Mouse (Mus musculus) splenic B cell, adult 2 months (primary cell): ENCODE measurements around the gene Lcmt1.

Experiments used
- DNase-seq: peaks from one replicate; pipeline ENCODE4 v3.0.0-alpha.2; 2011; ENCODE audit warnings: low read depth, low spot score
- H3K27me3 ChIP-seq: 2 replicates; pipeline ENCODE4 v1.6.1; 2012; ENCODE audit warnings: mild to moderate bottlenecking, low read length, moderate library complexity, mixed read lengths; ENCODE audit not compliant: control insufficient read depth, poor library complexity, insufficient read depth, severe bottlenecking
- H3K36me3 ChIP-seq: 2 replicates; pipeline ENCODE4 v1.6.1; 2012; ENCODE audit warnings: mild to moderate bottlenecking, low read length, moderate library complexity, mixed read lengths; ENCODE audit not compliant: control insufficient read depth, poor library complexity, insufficient read depth, severe bottlenecking

Lcmt1 gene

DNA sequence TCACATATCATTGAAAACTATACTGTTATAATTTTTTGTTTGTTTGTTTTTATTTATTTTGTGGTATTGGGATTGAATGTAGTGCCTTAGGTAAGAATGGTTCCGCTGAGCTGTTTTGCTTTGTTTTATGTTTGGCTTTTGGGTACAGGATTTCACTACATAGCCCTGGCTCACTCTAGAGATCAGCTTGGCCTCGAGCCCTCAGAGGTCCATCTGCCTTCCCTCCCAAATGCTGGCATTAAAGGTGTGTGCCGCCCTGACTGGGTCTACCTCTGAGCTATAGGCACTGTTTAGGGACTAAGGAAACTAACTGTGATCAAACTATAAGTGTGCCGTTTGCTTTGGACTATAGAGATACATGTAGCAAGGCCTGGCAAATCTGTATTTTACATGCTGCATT is 29.7 kb downstream of the Lcmt1 start:
- DNase-seq = no peak
- H3K36me3 ChIP-seq = no peaks in the 10 kb centered on the region; the same call in 1 of the 2 replicates
- H3K27me3 ChIP-seq = no peaks in the 10 kb centered on the region

DNA sequence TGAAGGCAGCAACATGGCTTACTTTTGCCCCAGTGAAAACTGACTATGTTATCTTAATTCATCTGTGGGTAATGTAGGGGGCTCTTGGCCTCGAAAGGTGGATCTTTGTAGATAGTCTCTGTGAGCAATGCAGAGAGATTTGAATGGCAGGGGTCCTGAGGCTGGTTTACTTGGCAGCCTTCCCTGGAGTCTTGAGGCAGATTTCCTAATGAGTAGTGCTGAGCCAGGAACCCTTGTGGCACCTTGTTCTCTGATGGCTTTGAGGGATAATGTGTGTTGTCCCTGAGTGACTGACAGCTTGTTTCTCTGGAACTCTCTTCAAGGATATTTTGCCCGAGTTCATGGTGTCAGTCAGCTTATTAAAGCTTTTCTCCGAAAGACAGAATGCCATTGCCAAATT is 31.5 kb downstream of the Lcmt1 start:
- no peak for DNase-seq
- no peaks in the 10 kb centered on the region; the same call in 1 of the 2 replicates for H3K36me3 ChIP-seq

DNA sequence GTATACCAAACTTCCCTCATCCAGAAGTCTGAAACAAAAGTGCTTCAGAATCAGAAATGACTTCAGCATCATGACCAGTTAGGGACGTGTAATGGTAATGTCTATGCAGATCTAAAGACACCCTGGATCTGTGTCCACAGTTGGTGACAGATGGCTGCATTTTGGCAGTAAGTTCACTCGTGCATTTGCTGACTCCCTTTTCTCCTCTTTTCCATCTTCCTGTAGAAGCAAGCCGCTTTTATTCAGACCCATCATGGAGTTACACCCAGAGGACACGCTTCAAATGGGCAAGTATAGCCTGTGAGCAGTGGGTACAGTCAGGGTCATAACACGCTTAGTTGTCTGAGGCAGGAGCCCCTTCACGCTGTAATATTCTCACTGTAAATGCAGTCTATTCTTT is 34.6 kb downstream of the Lcmt1 start:
- DNase-seq = no peak
- no peaks in the 10 kb centered on the region for H3K27me3 ChIP-seq
- peaks cover 2% of the 10 kb centered on the region; the same call in 1 of the 2 replicates for H3K36me3 ChIP-seq

More for the DNA sequence above, 31.5 kb downstream of the Lcmt1 start:
- no peaks in the 10 kb centered on the region for H3K27me3 ChIP-seq

DNA sequence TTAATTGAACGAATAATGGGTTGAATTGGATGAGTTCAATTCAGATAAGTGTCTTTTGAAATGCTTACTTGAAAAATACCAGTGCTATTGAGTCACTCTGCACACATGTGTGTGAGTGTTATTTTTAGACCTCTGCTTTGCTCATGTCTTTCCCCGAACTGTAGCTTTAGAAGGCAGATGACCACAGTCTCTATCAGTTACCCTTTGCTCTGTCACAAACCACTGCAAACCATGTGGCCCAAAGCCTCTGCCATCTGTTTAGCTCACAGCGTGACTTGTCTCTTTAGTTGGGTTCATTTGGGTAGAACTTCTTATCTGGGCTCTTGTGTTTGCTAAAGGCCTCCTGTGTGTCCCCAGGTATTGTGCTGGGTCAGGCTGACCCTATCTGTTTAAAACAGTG is 36.0 kb downstream of the Lcmt1 start:
- no peak for DNase-seq
- no peaks in the 10 kb centered on the region for H3K27me3 ChIP-seq
- H3K36me3 ChIP-seq = peaks cover 2% of the 10 kb centered on the region; the same call in 1 of the 2 replicates

DNA sequence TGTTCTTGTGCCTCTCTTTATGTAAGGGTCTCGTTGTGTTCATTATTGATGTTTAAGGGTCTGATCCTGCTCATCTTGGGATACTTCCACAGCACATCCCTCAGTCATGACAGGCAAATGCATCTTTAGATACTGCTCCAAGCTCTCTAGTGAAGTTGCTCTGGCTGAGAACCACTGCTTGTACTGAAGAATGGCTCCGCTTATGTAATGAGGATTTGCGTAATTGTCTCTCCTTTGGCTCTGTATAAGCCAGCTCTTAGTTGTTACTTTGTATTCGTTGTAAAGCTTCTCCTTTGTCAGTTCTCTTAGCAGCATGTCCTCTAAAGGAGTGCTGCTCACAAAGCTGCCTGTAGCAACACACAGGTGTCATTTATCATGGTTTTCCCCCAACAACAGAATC is 37.4 kb downstream of the Lcmt1 start:
- no peak for DNase-seq
- Histone ChIP-seq H3K27me3 (no peaks in the 10 kb centered on the region), H3K36me3 (peaks cover 2% of the 10 kb centered on the region; the same call in 1 of the 2 replicates)

DNA sequence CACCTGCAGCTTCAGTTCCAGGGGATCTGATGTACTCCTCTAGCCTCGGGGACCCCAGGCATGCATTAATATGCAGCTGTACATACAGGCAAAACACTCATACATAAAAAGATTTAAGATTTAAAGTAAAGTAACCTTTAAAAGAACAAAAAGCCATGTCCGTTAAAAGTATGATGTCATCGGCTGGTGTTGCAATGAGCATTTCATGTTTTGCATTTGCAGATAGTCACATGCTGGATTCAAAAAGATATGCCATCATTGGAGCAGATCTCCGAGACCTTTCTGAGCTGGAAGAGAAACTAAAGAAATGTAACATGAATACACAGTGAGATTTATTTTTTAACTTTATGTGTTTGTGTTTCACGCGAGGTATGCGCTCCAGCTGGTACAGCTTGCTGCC is 40.9 kb downstream of the Lcmt1 start:
- DNase-seq = no peak
- Histone ChIP-seq H3K36me3 (peaks cover 2% of the 10 kb centered on the region; the same call in 1 of the 2 replicates), H3K27me3 (no peaks in the 10 kb centered on the region)

DNA sequence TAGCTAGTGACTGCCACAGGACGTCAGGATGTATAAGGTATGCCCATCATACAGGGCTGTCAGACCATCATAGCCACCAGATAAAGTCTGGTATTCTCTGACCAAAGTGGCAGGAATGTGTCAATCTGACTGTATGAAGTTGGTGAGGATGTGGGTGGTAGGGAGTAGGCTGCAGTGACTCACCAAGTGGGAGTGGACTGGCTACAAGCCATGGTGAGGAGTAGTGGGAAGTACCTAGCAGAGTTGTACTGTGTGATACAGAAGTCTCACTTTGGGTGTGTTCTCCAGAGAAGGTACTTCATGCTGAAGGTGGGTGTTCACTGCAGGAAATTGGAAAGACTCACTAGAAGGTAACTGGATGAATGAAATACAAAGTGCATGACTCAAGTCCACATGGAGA is 41.5 kb downstream of the Lcmt1 start:
- Histone ChIP-seq H3K36me3 (peaks cover 2% of the 10 kb centered on the region; the same call in 1 of the 2 replicates), H3K27me3 (no peaks in the 10 kb centered on the region)
- no peak for DNase-seq

DNA sequence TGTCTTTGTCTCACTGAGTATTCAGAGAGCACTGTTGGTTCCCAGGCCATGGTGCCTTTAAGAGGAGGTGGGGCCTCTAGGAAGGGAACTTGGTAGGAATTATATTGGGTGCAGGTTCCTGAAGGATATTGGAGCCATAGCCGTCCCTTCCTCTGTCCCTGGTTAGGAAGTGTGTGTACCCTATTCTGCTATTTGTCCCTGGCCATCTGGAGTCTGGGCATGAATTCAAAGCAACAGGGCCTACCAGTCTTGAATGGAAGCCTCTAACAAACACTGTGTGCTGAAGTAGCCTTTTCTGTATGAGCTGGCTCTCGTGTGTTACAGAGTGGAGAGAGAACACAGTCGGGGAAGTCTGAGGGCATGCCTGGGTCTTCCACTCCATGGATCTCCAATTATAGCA is 42.6 kb downstream of the Lcmt1 start:
- DNase-seq = no peak
- Histone ChIP-seq H3K36me3 (peaks cover 2% of the 10 kb centered on the region; the same call in 1 of the 2 replicates), H3K27me3 (no peaks in the 10 kb centered on the region)

DNA sequence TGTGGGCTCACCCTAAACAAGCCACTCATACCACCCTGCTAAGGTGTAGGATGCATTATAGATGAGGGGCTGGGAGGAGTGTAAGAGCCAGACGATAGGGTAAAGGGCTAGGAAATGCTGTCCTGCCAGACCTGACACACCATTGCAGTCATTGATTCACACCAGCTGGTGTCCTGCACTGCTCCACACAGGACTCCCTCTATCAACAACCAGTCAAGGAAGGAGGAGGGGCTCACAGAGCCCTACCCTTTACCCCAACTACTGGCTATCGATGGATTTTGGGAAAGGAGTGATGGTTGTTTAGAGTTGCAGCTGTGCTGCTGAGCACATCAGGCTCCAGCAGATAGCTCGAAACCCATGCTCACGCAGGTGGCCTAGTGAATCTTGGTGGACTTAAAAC is 47.2 kb downstream of the Lcmt1 start:
- Histone ChIP-seq H3K27me3 (no peaks in the 10 kb centered on the region), H3K36me3 (no peaks in the 10 kb centered on the region; the same call in 1 of the 2 replicates)
- DNase-seq = no peak

DNA sequence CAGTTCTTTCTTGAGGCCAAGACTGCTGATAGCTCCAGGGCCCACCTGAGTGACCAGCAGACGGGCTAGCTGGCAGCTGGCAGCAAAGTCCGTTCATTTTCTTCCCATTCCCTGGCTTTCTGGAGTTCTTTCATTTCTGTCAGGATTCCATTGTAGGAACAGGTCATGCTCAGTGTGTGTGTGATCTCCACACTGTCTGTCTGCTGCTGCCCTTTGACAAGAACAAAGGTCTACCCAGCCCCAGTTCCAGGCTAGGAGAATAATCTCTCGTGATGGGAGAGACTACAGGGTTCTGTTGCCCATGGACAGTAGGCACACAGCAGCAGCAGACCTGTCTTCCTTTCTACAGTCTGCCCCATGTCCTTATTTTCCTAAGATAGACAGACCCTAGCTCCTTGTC is 48.1 kb downstream of the Lcmt1 start:
- H3K36me3 ChIP-seq = peaks cover 1% of the 10 kb centered on the region; the same call in 1 of the 2 replicates
- no peak for DNase-seq
- no peaks in the 10 kb centered on the region for H3K27me3 ChIP-seq

DNA sequence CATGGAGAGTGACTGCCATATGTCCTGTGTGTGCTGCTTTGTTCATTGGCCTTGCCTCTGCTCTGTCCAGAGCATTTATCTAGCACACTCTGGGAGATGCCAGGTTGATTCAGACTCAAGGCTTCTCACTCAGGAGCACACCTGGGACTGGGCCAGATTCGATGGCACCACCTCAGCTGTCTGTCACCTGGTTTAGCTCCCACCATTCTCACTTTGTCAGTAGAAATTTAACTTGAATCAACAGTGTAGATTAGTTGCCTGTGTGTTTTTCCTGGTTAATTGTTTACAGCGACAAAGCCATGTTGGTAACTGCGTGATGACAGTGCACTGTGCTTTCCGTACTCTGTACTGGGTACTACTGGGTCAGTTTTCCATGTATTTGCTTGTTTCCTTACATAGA is 50.4 kb downstream of the Lcmt1 start:
- H3K27me3 ChIP-seq = no peaks in the 10 kb centered on the region
- peaks cover 1% of the 10 kb centered on the region; the same call in 1 of the 2 replicates for H3K36me3 ChIP-seq
- DNase-seq = no peak

DNA sequence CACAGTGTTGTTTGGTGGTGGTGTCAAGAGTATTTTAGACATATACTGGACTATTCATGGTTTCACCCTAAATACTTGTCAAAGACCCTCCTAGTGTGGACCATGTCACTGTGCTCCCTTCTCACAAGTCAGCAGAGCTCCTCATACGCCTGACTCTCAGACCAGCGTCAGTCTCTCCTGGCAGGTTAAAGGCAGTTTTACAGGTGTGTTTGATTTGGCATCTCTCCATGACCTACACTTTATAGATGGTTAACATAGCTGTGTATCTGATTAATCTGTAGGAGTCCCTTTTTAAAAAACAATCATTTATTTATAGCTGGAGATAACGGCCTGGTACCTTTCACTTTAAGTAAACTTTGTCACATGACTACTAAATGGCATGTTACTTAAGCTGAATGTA is 52.4 kb downstream of the Lcmt1 start:
- Histone ChIP-seq H3K27me3 (no peaks in the 10 kb centered on the region), H3K36me3 (peaks cover 1% of the 10 kb centered on the region; the same call in 1 of the 2 replicates)
- no peak for DNase-seq

DNA sequence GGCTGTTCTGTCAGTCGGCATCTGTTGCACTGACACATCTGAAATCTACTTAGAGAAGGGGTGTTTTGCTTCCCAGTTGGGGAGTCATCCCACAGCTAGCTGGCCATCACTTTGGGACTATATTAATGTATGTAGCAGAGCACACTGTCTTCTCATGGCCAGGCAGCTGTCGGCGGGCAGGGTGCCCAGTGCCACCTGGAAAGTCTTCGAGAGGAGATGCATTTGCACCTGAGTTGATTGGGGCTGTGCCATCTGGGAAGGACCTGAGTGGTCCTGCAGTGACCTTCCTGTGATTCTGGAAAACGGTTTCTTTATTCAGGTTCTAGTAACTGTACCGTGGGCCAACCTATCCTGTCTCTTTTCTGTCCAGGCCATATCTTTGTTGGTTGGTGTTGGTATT is 54.7 kb downstream of the Lcmt1 start:
- H3K36me3 ChIP-seq = peaks cover 1% of the 10 kb centered on the region; the same call in 1 of the 2 replicates
- no peak for DNase-seq
- H3K27me3 ChIP-seq = no peaks in the 10 kb centered on the region

DNA sequence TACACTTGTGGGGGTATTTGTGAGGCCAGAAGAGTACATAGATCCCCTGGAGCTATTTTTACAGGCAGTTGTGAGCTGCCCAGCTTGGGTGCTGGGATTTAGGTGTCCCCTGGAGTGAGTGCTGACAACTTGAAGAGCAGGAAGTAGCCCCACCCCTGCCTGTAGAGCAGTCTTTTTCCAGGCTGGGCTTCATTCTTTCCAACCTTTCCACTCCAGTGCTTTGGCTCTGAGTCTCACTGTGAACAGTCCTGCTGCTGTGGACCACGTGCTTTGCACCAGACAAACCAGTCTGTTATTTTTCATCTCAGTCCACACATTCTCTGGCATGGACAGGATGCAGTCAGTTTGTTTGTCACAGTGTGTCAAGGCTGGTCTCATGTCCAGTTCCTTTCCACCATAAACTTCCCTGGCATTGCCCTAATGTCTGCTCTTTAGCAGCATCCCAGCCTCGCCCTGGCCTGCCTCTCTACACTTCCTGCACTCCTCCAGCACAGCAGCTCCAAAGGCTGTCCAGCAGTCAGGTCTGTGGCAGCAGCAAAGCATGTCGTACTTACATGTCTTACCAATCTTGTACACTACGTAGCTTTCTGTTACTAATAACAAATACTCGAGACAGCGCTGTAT is 55.7 kb downstream of the Lcmt1 start:
- H3K27me3 ChIP-seq = no peaks in the 10 kb centered on the region
- no peak for DNase-seq
- peaks cover 1% of the 10 kb centered on the region; the same call in 1 of the 2 replicates for H3K36me3 ChIP-seq

DNA sequence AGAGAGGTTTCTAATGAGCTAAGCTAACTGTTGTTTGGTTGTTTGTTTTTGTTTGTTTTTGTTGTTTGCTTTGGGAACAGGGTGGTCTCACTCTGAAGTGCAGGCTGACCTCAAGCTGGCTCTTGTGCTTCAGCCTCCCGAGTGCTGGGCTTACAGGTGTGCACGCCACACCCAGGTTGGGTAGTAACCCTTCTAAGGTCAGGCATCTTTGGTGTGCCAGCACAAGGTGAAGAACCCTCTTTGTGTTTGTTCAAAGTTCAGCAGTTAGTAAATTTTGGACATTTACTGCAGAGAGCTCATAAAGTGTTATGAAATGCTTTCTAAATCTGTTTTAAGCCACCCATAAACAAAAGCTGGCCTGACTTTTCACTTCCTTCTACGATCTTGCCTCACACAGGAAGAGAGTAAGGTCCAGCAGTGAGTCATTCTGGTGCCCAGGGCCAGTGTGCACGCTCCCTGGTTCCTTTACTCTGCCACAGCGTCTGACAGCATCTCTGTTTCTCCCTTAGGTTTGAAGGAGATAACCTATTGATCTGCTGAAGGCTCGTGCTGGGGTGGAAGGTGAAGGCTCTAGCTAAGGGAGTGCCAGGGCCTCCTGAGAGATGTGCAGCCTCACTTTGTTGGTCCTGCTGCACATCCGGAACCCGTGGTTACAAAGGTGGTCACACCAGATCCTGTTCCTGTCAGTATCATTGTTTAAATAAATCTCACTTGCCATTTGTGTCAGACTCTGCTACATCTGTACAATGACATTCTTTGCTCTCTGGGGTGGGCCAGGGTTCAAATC is 60.2 kb downstream of the Lcmt1 start:
- no peaks in the 10 kb centered on the region for H3K36me3 ChIP-seq
- no peak for DNase-seq

More for the DNA sequence above, 60.2 kb downstream of the Lcmt1 start:
- H3K27me3 ChIP-seq = no peaks in the 10 kb centered on the region
